Mouse (Mus musculus) hematopoietic stem cell, adult 5-6 weeks (primary cell): ENCODE data around the gene Nbl1. TPM values are rescaled to one million over a fixed set of nuclear protein-coding genes. Genes with fewer than 3 reads are reported as not detected.

Experiments used
- ATAC-seq, 2 experiments: fragments of 125-278 bp in 1 of 2; replicated peaks in 1 of 2; 2 replicates each; pipeline ENCODE4 v1.8.0; 2016 to 2017; ENCODE audit warnings: inconsistent platforms in 2 of 2, mild to moderate bottlenecking in 2 of 2, moderate number of reproducible peaks in 2 of 2, low read depth in 1 of 2, moderate TSS enrichment in 1 of 2; ENCODE audit not compliant: low FRiP score in 2 of 2, poor library complexity in 2 of 2, severe bottlenecking in 2 of 2, insufficient read depth in 1 of 2, low TSS enrichment in 1 of 2
- total RNA-seq: library from RNA; stranded (forward); fragments of 172-1452, 232-1000 nt; gene quantifications from 2 replicates; pipeline ENCODE4 v1.2.3, GENCODE M21; 2017

Nbl1 gene
- total RNA-seq, 1 experiment from 2014 or later = 0.45 TPM

GRCm38 (mm10) chr4:139080259-139080658 lies 12.5 kb downstream of the Nbl1 start:
- ATAC-seq = no peak

- no peak for ATAC-seq
Measured at GRCm38 (mm10) chr4:139079439-139079838, 13.4 kb downstream of the Nbl1 start.

GRCm38 (mm10) chr4:139078726-139079125 lies 14.1 kb downstream of the Nbl1 start:
- ATAC-seq = 0 out of 4 replicates have a peak, but pooled peaks of 1 of the 2 experiments have one; percentile 34

- 0 out of 4 replicates have a peak, but pooled peaks of 1 of the 2 experiments have one; percentile 43 for ATAC-seq
Measured at GRCm38 (mm10) chr4:139078313-139078712, 14.5 kb downstream of the Nbl1 start.

GRCm38 (mm10) chr4:139075915-139076314 lies 16.9 kb downstream of the Nbl1 start:
- ATAC-seq = no peak

DNA sequence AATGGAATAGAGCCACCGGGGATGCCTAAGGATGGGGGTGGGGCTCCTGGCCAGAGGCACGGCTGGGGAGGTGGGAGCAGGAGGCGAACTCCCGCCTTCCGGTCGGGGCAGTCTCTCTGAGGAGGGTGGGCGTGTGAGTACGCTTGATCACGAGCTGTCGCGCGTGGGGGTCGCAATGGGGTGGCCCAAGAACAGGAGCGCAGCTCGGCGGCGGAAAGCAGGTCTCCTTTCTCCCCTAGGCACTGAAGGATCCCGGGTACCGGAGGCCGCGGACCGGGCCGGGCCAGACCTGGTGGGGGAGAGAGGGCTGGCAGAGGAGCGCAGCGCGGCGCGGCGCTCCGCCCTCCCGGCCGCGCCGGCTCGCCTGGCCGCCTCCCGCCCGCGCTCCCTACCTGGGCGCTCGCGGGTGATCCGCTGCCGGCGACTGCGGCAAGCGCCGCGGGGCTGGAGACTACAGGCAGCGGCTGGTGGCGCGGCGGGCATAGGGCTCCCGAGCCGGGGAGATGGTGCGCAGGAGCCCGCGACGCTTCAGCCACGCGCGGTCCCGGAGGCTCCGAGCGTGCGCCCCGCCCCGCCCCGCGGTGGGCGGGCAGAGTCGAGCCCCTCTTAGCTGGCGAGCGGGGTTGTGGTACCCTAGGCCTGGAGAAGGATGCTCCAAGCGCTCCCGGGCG lies 17.6 kb downstream of the Nbl1 start, which contains the start of gene Htr6:
Gene Htr6, minus strand, starts transcription at position 530 of the 671 bp plus-strand sequence.
- no peak for ATAC-seq

GRCm38 (mm10) chr4:139074060-139074459 lies 18.7 kb downstream of the Nbl1 start:
- no peak for ATAC-seq

DNA sequence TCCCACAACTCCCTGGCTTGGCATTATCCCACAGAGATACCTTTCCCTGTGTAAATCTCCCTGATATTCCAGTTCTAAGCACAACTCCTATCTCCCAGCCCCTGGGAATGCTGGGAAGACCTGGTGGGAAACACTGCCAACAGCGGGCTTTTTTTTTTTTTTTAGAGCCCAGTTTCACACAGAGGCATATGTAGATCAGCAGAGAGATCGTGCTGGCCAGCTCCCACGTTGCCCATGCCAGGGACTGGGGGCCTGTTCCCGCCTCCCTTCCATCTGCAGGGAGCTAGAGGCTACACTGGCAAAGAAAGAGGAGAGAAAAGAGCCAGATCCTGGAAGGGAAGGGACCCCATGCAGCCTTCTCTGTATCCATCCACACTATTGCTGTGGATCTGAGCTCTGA lies 24.5 kb downstream of the Nbl1 start:
- no peak for ATAC-seq

GRCm38 (mm10) chr4:139064831-139065230 lies 28.0 kb downstream of the Nbl1 start:
- no peak for ATAC-seq

DNA sequence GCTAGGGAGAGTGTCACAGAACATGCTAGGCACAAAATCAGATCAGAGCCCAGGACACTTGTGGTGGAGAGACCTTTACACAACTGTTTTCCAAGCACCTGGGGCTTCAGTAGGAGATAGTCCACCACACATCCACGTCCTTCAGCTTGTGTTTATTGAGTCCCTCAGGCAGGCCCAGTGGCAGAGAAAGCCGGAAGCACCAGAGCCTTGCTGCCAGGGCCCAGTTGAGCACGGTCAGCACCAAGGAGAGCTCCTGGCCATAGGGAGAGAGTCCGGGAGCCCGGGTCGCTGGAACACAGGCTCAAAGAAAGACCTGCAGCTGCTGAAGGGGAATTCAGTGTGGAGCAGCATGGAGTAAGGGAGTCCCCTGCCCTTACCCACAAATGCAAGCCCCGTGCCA lies 33.2 kb downstream of the Nbl1 start:
- peak in 1 of 2 experiments; percentile 45; a peak in 1 of 4 replicates for ATAC-seq

- no peak for ATAC-seq
Measured at GRCm38 (mm10) chr4:139058029-139058428, 34.8 kb downstream of the Nbl1 start.

DNA sequence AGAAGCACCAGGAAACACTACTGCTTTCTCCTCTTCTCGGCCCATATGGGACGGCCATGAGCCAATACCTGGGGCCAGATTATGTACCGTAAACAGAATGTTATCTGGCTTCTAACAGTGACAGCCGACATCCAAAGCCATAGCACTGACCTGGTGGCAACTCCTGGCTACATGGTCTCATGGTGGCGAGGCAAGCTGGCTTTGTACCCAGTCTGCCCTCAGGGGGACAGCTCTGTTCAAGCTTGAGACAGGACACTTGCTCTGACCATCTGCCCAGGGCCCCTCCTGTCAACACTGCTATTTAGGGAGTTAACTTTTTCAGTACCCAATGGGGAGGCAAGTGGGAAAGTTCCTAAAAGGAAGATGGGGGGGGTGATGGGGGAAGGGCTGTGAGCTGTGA lies 35.5 kb downstream of the Nbl1 start:
- ATAC-seq = no peak

DNA sequence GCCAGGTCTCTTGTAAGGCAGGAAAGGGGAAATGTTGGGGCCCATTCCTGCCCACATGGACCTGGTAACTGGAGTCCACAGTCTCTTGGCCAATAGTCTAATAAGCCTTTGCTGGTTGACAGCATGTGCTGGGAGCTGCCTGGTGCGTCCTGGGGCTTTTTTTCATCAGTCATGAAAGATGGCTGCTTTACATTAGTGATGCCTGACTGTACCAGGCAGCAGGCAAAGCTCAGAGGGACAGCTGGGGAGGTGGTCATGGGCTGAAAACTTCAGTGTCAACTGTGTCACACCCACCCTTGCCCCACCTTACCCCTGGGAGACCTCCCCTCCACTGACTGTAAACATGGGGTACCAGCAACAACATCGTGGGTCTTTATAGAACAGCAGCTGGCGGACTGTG lies 37.0 kb downstream of the Nbl1 start:
- ATAC-seq = no peak

GRCm38 (mm10) chr4:139055336-139055735 lies 37.5 kb downstream of the Nbl1 start:
- ATAC-seq = no peak

- no peak for ATAC-seq
Measured at GRCm38 (mm10) chr4:139054300-139054923, 38.4 kb downstream of the Nbl1 start.

DNA sequence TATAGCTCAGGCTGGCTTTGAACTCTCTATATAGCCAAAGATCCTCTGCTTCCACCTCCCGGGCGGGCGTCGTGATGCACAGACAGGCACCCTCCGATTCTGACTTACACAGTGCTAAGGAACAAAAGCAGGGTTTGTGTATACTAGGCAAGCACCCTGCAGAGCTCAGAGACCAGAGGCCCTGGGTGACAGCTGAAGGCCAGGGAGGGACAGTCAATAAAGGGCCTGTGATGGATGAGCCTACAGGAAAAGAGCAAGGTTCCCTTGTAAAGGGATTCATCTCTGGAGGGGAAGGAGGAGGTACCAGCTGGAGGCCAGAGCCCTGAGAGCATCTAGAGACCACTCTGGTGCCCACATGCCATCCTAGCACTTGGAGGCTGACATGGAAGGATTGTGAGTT lies 39.4 kb downstream of the Nbl1 start:
- ATAC-seq = no peak

GRCm38 (mm10) chr4:139052796-139053195 lies 40.0 kb downstream of the Nbl1 start:
- no peak for ATAC-seq

GRCm38 (mm10) chr4:139048518-139048917 lies 44.3 kb downstream of the Nbl1 start:
- no peak for ATAC-seq

DNA sequence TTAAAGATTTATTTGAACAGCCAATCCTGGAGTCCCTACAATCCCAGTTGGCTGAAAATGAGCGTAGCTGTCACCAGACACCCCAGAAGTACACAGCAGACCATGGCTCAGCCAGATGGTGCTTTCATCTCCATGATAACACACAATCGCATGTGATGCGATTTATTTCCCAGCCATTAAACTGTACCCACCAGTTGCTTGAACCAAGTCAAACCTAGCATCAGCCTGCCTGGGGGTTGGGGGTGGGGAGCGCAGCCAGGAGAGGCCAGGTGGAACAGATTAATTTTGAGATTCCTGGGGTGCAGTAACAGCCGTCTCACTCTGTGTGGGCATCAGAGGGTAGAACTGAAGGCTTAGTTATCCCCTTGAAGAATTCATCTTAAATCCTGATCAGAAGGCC lies 46.4 kb downstream of the Nbl1 start:
- ATAC-seq = no peak
